Mouse (Mus musculus): Measurements from ENCODE around the gene Klk6.

DNA sequence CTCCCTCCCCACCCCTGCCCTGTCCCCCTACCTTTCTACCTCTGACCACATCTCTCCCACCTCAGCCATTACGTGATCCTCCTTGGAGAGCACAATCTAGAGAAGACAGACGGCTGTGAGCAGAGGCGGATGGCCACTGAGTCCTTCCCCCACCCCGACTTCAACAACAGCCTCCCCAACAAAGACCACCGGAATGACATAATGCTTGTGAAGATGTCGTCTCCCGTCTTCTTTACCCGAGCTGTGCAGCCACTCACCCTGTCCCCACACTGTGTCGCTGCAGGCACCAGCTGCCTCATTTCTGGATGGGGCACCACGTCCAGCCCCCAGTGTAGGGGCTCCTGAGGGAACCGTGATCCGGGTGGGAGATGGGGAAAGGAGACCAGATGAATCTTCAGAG, 46.9 kb upstream of the Klk6 start:
- TF ChIP-seq CTCF (IDR thresholded peaks at IDR 0.05; ENCODE audit: low read depth, low read length): no peak
- no peak for TF ChIP-seq TAL1 (conservative IDR thresholded peaks at IDR 0.05; ENCODE audit: low read depth, low read length)
- no peak for TF ChIP-seq GATA1 (IDR thresholded peaks at IDR 0.05; ENCODE audit: borderline replicate concordance, low read length)
- no peak for TF ChIP-seq POLR2AphosphoS5 (IDR thresholded peaks at IDR 0.05; ENCODE audit: insufficient replicate concordance, low read depth, low read length)

Measured in G1E (cell line).